Mouse (Mus musculus) brown adipose tissue, adult 24 weeks (tissue): ENCODE results near the gene Dpysl5. TPM values are rescaled to one million over a fixed set of nuclear protein-coding genes. Genes with fewer than 3 reads are reported as not detected.

Experiments
- H3K27ac ChIP-seq: fragments of 200-500 bp; replicated peaks from 2 replicates; pipeline ENCODE4 v1.5.1; 2012; ENCODE audit warnings: low read depth, mild to moderate bottlenecking, low read length
- H3K4me1 ChIP-seq: fragments of 200-500 bp; 2 replicates; pipeline ENCODE4 v1.6.1; 2012; ENCODE audit warnings: low read length, mixed read lengths; ENCODE audit not compliant: control insufficient read depth, insufficient read depth, insufficient read length
- H3K4me3 ChIP-seq: fragments of 200-500 bp; 2 replicates; pipeline ENCODE4 v1.5.1; 2012; ENCODE audit warnings: low read depth, mild to moderate bottlenecking, low read length, moderate library complexity; ENCODE audit not compliant: insufficient read depth
- polyA plus RNA-seq: library from polyadenylated mRNA; stranded (reverse); fragments of >200 nt; gene quantifications from 2 replicates; pipeline ENCODE4 v1.2.4, GENCODE M21; 2012; ENCODE audit not compliant: missing spikeins, insufficient read depth, insufficient read length

The Dpysl5 gene
- polyA plus RNA-seq, 1 experiment = not detected

GRCm38 (mm10) chr5:30717991-30718703, 6.8 kb downstream of the Dpysl5 start:
- no peak overlapping the region for H3K4me3 ChIP-seq
- H3K4me1 ChIP-seq = no peaks in the 10 kb centered on the region
- H3K27ac ChIP-seq = no peak overlapping the region

- Histone ChIP-seq H3K4me3 (no peak overlapping the region), H3K27ac (no peak overlapping the region), H3K4me1 (no peaks in the 10 kb centered on the region)
These were observed 10.6 kb downstream of the Dpysl5 start for GRCm38 (mm10) chr5:30721935-30722334.

- no peak overlapping the region for H3K4me3 ChIP-seq
- no peaks in the 10 kb centered on the region for H3K4me1 ChIP-seq
These were observed 14.9 kb downstream of the Dpysl5 start for GRCm38 (mm10) chr5:30726151-30726693.

GRCm38 (mm10) chr5:30732511-30732910, 21.1 kb downstream of the Dpysl5 start:
- no peak overlapping the region for H3K27ac ChIP-seq

More at GRCm38 (mm10) chr5:30726151-30726693, 14.9 kb downstream of the Dpysl5 start:
- no peak overlapping the region for H3K27ac ChIP-seq

GRCm38 (mm10) chr5:30734666-30735065, 23.3 kb downstream of the Dpysl5 start:
- Histone ChIP-seq H3K4me3 (no peak overlapping the region), H3K4me1 (no peaks in the 10 kb centered on the region), H3K27ac (no peak overlapping the region)

More at GRCm38 (mm10) chr5:30732511-30732910, 21.1 kb downstream of the Dpysl5 start:
- Histone ChIP-seq H3K4me1 (no peaks in the 10 kb centered on the region), H3K4me3 (no peak overlapping the region)

- Histone ChIP-seq H3K4me3 (no peak overlapping the region), H3K4me1 (no peaks in the 10 kb centered on the region), H3K27ac (no peak overlapping the region)
These were observed 26.9 kb downstream of the Dpysl5 start for GRCm38 (mm10) chr5:30738127-30738828.

GRCm38 (mm10) chr5:30739595-30739994, 28.2 kb downstream of the Dpysl5 start:
- no peak overlapping the region for H3K4me3 ChIP-seq
- no peak overlapping the region for H3K27ac ChIP-seq

GRCm38 (mm10) chr5:30749582-30750311, 38.4 kb downstream of the Dpysl5 start:
- H3K4me1 ChIP-seq = no peaks in the 10 kb centered on the region
- H3K27ac ChIP-seq = no peak overlapping the region
- H3K4me3 ChIP-seq = no peak overlapping the region

More at GRCm38 (mm10) chr5:30739595-30739994, 28.2 kb downstream of the Dpysl5 start:
- H3K4me1 ChIP-seq = no peaks in the 10 kb centered on the region

- no peak overlapping the region for H3K27ac ChIP-seq
- no peak overlapping the region for H3K4me3 ChIP-seq
- H3K4me1 ChIP-seq = no peaks in the 10 kb centered on the region
These were observed 39.7 kb downstream of the Dpysl5 start for GRCm38 (mm10) chr5:30751071-30751470.

- no peak overlapping the region for H3K4me3 ChIP-seq
- H3K4me1 ChIP-seq = no peaks in the 10 kb centered on the region
- no peak overlapping the region for H3K27ac ChIP-seq
These were observed 41.8 kb downstream of the Dpysl5 start for GRCm38 (mm10) chr5:30753128-30753527.

GRCm38 (mm10) chr5:30755215-30755614, 43.9 kb downstream of the Dpysl5 start:
- Histone ChIP-seq H3K4me1 (no peaks in the 10 kb centered on the region), H3K4me3 (no peak overlapping the region), H3K27ac (no peak overlapping the region)

- 0 out of 2 replicates have a peak, but pooled peaks cover 1% of the 10 kb centered on the region for H3K4me1 ChIP-seq
- no peak overlapping the region for H3K27ac ChIP-seq
- H3K4me3 ChIP-seq = no peak overlapping the region
These were observed 51.6 kb downstream of the Dpysl5 start for GRCm38 (mm10) chr5:30762815-30763510.

- Histone ChIP-seq H3K27ac (no peak overlapping the region), H3K4me3 (no peak overlapping the region), H3K4me1 (0 out of 2 replicates have a peak, but pooled peaks cover 5% of the 10 kb centered on the region)
These were observed 52.1 kb downstream of the Dpysl5 start for GRCm38 (mm10) chr5:30763511-30763830.

- H3K4me1 ChIP-seq = peaks cover 7% of the 10 kb centered on the region; the same call in 1 of the 2 replicates
- H3K27ac ChIP-seq = no peak overlapping the region
- no peak overlapping the region for H3K4me3 ChIP-seq
These were observed 54.4 kb downstream of the Dpysl5 start for GRCm38 (mm10) chr5:30765596-30766370.
